Mouse (Mus musculus): Measurements from ENCODE around the gene Gm10447. TPM values are rescaled to one million over a fixed set of nuclear protein-coding genes. Genes with fewer than 3 reads are reported as not detected.

Gene Gm10447
- under 1 TPM; 0.13 to 0.27 TPM for total RNA-seq (2021)
- long read RNA-seq: 0 reads

DNA sequence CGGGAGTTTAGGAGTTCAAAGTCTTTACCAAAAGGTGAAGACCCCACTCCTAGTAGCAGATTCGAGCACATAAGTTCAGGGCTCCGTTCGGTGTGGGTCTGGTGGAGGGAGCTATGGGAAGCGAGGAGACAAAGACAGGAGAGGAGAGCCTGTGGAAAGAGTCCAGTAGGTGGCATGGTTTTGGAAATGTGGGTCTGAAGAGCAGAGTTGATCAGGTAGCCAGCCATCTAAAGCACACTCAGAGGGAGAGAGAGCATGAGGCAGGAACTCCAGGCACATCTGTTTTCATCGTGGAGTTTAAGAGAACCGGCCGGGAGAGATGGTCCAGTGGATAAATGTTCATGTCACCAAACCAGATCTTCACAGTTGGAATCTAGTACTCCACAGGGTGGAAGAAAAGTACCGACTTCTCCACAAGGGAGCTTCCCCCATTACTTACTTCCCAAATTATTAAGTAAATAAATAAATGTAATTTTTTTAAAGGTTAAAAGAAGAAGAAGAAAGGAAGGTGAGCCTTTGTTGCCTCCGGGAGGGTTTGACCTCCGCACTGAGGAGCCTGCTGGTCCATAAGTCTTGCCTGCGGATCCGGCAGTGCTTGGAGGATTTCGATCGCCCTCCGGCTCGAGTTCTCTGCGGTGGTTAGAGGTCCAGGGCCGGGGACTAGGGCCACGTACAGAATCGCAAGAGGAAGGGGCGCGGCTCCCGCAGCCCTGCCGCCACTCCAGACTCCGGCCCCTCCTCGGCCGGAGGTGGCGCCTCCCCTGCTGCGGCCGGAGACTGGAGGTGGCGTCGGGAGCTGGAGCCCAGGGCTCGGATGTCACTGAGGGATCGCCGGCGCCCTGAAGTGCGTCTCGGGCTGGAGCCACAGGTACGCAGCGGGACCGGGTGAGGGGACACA, at the start of gene Gm10447, which contains the start of gene Shroom1:
Gene Gm10447, minus strand, starts transcription at position 637 of the 898 bp plus-strand sequence.
Gene Shroom1, plus strand, starts transcription at position 732 of the 898 bp plus-strand sequence.
- DNase-seq (ENCODE audit: low spot score in 2 of 2): peak in 1 of 2 experiments; percentile 46

- no peak for DNase-seq (ENCODE audit: low spot score in 2 of 2)
Observed at GRCm38 (mm10) chr11:53505026-53505663, 48.2 kb upstream of the Gm10447 start.

GRCm38 (mm10) chr11:53504376-53504775, 47.5 kb upstream of the Gm10447 start:
- DNase-seq (ENCODE audit: low spot score in 2 of 2): no peak

DNA sequence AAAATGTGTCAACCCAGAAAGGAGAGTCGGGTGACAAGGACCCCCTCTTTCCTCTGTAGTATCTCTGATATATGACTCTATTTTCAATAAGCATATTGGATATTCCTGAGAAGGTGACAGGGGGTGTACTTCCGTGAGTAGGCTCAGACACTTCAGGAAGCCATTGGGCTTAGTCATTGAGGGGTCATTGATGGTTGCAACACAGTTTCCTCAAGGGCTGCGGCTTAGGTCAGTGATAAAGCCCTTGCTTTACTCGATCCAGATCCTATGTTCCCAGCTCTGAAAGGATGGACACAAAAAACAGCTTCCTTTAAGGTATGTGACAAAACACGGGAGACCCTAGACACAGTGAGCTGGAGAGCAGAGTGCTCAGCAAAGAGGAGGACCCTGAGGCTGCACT, 46.8 kb upstream of the Gm10447 start:
- no peak for DNase-seq (ENCODE audit: low spot score in 2 of 2)

DNA sequence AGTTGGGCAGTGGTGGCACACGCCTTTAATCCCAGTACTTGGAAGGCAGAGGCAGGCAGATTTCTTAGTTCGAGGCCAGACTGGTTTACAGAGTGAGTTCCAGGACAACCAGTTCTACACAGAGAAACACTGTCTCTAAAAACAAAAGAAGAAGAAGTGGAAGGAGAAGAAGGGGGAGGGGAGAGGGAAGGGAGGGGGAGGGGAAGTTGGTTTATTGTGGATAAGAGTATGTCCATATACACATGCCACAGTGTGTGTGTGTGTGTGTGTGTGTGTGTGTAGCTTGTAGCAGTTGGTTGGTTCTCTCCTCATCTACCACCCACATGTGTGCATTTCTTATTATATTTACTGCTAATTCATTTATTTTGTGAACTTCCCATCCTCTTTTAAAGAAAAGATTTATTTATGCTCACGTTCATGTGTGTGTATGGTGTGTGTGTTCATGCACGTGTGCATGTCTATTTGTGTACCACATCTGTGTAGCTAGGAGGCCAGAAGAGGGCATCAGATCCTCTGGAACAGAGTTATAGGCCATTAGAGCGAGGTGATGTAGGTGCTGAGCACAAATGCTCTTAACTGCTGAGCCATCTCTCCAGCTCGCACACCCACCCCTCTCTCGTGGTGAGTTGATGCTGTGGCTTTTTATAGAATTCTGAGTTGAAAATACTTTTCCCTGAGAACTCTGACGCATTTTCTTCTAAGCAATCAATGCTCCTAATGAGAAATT, 45.3 kb upstream of the Gm10447 start:
- no peak for DNase-seq (ENCODE audit: low spot score in 2 of 2)

GRCm38 (mm10) chr11:53500569-53500968, 43.7 kb upstream of the Gm10447 start:
- no peak for DNase-seq (ENCODE audit: low spot score in 2 of 2)

DNA sequence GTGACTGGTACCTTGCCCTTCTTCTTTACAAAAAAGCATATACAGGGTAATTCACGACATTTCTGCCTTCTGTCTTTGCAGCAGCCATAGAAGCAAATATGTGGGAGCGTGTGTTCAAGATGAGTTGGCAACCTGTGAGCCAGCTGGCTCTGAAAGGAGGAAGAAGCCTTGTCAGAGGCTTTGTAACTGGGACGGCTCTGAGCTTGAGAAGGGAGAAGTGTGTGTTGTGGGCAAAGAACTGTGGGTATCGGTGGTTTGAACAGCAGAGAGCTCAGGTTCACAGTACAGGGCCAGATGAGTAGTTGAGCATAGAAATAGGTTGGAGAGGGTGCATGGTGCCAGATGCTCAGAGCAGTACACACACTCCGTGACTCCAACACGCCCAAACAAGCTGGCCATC, 40.0 kb upstream of the Gm10447 start:
- DNase-seq (ENCODE audit: low spot score in 2 of 2): peak; percentile 43 to 69

GRCm38 (mm10) chr11:53495417-53495816, 38.5 kb upstream of the Gm10447 start:
- no peak for DNase-seq (ENCODE audit: low spot score in 2 of 2)

- no peak for DNase-seq (ENCODE audit: low spot score in 2 of 2)
Observed at GRCm38 (mm10) chr11:53493243-53493955, 36.5 kb upstream of the Gm10447 start.

GRCm38 (mm10) chr11:53491954-53492401, 35.1 kb upstream of the Gm10447 start:
- no peak for DNase-seq (ENCODE audit: low spot score in 2 of 2)

DNA sequence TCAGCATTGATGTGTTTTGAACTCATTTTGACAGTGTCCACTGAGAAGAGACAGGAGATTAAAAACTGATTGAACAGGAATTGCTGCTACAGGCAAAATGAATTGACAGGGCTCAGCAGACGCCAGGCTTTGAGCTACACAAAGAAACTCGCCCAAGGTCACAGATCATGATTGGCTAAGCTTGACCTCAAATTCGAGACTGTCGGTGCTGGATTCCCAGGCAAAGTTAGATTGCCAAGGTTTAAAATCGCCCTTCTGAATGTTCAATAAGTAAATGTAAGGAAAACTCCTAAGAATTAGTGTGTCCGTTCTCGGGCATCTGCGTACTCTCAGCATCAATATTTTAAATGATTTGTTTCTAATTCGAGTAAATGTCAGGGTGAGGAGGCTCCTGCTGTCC, 32.5 kb upstream of the Gm10447 start:
- DNase-seq (ENCODE audit: low spot score in 2 of 2): no peak

DNA sequence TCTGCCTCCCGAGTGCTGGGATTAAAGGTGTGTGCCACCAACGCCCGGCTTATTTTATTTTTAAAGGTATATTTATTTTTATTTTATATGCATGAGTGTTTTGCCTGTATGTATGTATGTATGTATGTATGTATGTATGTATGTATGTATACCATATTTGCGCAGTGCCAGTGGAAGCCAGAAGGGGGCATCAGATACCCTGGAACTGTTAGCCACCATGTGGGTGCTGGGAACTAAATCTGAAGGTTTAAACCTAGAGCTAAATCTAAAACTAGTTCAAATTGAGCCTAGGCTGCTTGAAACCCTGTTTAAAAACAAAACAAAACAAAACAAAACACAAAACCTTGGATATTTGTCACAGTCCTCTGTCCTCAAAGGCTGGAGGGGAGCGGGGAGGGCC, 32.1 kb upstream of the Gm10447 start:
- DNase-seq (ENCODE audit: low spot score in 2 of 2): no peak

GRCm38 (mm10) chr11:53486822-53487594, 30.1 kb upstream of the Gm10447 start:
- DNase-seq (ENCODE audit: low spot score in 2 of 2): no peak

DNA sequence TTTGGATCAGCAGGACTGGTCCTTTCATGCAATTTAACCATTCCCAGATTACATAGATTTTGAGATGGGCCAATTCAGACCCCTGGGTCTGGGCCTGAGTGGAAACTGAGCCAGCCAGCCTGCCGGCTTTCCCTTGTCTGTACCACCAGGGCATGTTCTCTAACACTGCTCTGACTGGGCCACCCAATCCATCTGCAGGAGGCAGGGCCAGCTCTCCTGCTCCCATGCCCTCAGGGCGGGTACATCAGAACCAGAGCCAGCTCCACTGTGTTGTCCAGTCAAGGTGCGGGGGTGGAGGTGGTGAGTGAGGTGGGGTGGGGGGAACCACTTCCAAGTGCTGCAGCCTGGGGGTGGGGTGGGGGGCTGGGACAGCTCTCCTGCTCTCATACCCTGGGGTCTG, 29.4 kb upstream of the Gm10447 start:
- DNase-seq (ENCODE audit: low spot score in 2 of 2): no peak

GRCm38 (mm10) chr11:53485719-53486118, 28.8 kb upstream of the Gm10447 start:
- DNase-seq (ENCODE audit: low spot score in 2 of 2): no peak

DNA sequence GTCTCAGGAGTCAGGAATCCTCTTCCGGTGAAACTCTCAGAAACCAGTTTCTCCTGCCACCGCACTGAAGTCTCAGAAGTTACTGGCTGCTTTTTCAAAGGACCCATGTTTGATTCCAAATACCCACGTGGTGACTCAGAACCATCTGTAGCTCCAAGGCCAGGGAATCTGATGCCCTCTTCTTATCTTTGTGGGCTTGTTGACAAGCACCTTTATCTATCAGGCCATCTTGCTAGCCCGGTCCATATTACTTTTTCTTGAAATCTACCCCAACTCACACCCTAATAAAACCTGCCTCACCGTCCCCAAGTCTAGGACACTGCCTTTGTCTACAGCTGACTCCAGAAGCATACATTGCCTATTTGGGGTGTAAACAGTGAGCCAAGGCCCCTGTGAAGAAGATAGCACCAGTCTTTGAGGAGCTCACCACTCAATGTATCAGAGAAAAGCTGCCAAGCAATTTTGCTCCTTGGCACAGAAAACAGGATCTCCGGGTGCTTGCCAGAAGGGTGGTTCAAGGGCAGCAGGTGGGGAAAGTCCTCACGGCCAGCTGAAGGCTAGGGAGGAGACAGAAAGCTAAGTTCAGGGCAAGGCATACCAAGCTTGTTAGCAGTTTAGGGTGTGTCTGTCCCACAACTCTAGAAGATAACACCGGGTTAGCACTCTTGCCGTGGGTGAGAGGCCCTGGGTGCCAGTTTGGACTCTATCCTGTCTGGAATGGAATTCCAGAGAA, 26.4 kb upstream of the Gm10447 start:
- DNase-seq (ENCODE audit: low spot score in 2 of 2): no peak

- no peak for DNase-seq (ENCODE audit: low spot score in 2 of 2)
Observed at GRCm38 (mm10) chr11:53481088-53481730, 24.3 kb upstream of the Gm10447 start.

GRCm38 (mm10) chr11:53479783-53480301, 22.9 kb upstream of the Gm10447 start, which contains the start of the genes Gm9945 and Sowaha:
Gm9945 (plus strand) TSS chr11:53480166.
Sowaha (minus strand) TSS chr11:53480274.
- peak; percentile 79 to 80 for DNase-seq (ENCODE audit: low spot score in 2 of 2)

All from layer of hippocampus, adult 18-20 months (tissue).